Mouse (Mus musculus) cerebellum, adult 11-12 months (tissue): ENCODE results near the gene Smg6.

ENCODE experiments used
- DNase-seq: peaks from one replicate; pipeline ENCODE4 v3.0.0; 2022

Gene Smg6

GRCm38 (mm10) chr11:75119841-75120240 lies 194.2 kb downstream of the Smg6 start:
- DNase-seq, result no peak

- DNase-seq, result no peak
These were observed 195.7 kb downstream of the Smg6 start for GRCm38 (mm10) chr11:75121348-75121747.

GRCm38 (mm10) chr11:75124406-75124805 lies 198.8 kb downstream of the Smg6 start:
- no peak for DNase-seq

- no peak for DNase-seq
These were observed 200.8 kb downstream of the Smg6 start for GRCm38 (mm10) chr11:75126384-75126783.

- no peak for DNase-seq
These were observed 203.9 kb downstream of the Smg6 start for GRCm38 (mm10) chr11:75129481-75129880.

GRCm38 (mm10) chr11:75131300-75131699 lies 205.7 kb downstream of the Smg6 start:
- DNase-seq, result no peak

GRCm38 (mm10) chr11:75132278-75132677 lies 206.7 kb downstream of the Smg6 start:
- DNase-seq, result peak; percentile 89

- peak; percentile 65 for DNase-seq
These were observed 207.8 kb downstream of the Smg6 start for GRCm38 (mm10) chr11:75133391-75133790.

GRCm38 (mm10) chr11:75133951-75134350 lies 208.3 kb downstream of the Smg6 start:
- no peak for DNase-seq

- DNase-seq, result no peak
These were observed 209.0 kb downstream of the Smg6 start for GRCm38 (mm10) chr11:75134485-75135068.

GRCm38 (mm10) chr11:75135358-75135757 lies 209.7 kb downstream of the Smg6 start:
- DNase-seq, result no peak

GRCm38 (mm10) chr11:75136666-75137398 lies 211.2 kb downstream of the Smg6 start:
- no peak for DNase-seq

- DNase-seq, result no peak
These were observed 213.7 kb downstream of the Smg6 start for GRCm38 (mm10) chr11:75139122-75139963.

- DNase-seq, result no peak
These were observed 214.8 kb downstream of the Smg6 start for GRCm38 (mm10) chr11:75140431-75140830.

- no peak for DNase-seq
These were observed 215.4 kb downstream of the Smg6 start for GRCm38 (mm10) chr11:75141038-75141437.

GRCm38 (mm10) chr11:75141913-75142312 lies 216.3 kb downstream of the Smg6 start:
- DNase-seq, result no peak

- DNase-seq, result no peak
These were observed 217.1 kb downstream of the Smg6 start for GRCm38 (mm10) chr11:75142749-75143148.

GRCm38 (mm10) chr11:75145841-75146240 lies 220.2 kb downstream of the Smg6 start:
- DNase-seq, result no peak

- no peak for DNase-seq
These were observed 221.7 kb downstream of the Smg6 start for GRCm38 (mm10) chr11:75147106-75147845.

GRCm38 (mm10) chr11:75147846-75148168 lies 222.2 kb downstream of the Smg6 start:
- no peak for DNase-seq

- no peak for DNase-seq
These were observed 222.9 kb downstream of the Smg6 start for GRCm38 (mm10) chr11:75148332-75149035.

GRCm38 (mm10) chr11:75150346-75150745 lies 224.7 kb downstream of the Smg6 start:
- no peak for DNase-seq
